ENCODE assay signal across 8 mouse cellular contexts in the genomic region with DNA sequence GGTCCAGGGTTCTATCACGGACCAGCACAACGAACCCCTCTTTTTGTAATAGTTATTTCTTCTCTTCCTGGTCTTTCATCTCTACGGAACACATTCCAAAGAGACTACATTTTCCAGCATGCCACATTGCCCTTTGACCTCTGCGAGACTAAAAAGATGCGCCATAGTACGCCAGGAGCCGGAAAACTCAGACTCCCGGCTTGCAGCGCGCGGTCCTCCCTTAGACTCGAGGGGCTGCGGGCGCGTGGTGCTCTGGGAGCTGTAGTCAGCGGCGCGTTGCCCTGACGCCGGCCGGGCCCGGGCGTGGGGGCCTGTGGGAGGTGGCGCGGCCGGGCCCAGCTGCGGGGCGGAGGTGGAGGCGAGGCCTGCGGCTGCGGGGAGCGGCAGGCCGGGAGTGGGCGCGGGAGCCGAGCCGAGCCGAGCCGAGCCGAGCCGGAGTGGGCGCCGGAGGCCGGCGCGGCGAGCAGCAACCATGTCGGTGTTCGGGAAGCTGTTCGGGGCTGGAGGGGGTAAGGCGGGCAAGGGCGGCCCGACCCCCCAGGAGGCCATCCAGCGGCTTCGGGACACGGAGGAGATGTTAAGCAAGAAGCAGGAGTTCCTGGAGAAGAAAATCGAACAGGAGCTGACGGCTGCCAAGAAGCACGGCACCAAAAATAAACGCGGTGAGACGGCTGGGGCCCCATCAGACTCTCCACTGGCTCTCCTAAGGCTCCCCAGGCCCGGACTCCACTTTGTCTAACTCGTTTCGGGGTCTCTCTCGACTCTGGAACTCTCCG. TPM values are rescaled to one million over a fixed set of nuclear protein-coding genes. Genes with fewer than 3 reads are reported as not detected.
DNase-seq lines count a peak whose midpoint lies in the region; ATAC-seq lines count a peak whose summit lies in the region.

No protein-coding gene starts in this region.

- WGBS in hindbrain, embryonic 14.5 days: under 1% methylated on average over 65 of the region's 67 CpGs

- ATAC-seq in hindbrain, embryonic 14.5 days (ENCODE audit: low FRiP score): peak; percentile 99

- H3K27ac ChIP-seq in hindbrain, embryonic 14.5 days: peak overlapping the region; percentile 76

- H3K36me3 ChIP-seq in hindbrain, embryonic 14.5 days (replicated peaks; ENCODE audit: control insufficient read depth, insufficient read depth): peaks cover 16% of the 10 kb centered on the region; the same call in 1 of the 2 replicates

- no peaks in the 10 kb centered on the region for H3K9me3 ChIP-seq in hindbrain, embryonic 14.5 days (ENCODE audit: control insufficient read depth, low read length)

- peak overlapping the region; percentile 92 for H3K9ac ChIP-seq in hindbrain, embryonic 14.5 days

- DNase-seq in R1 (ENCODE audit: low read depth, low spot score): peak; percentile 98
- DNase-seq in cerebellum, postnatal 25 days: peak; percentile 95 to 98
- DNase-seq in frontal cortex, postnatal 25 days (ENCODE audit: low spot score in 2 of 2): peak; percentile 86 to 96
- DNase-seq in hindbrain, embryonic 14.5 days (ENCODE audit: low spot score): peak; percentile 99
- DNase-seq in layer of hippocampus, postnatal 36 days: peak; percentile 96 to 97
- peak; percentile 100 for DNase-seq in lung, postnatal 36 days
- peak; percentile 99 for DNase-seq in retina, postnatal 1 day
- peak; percentile 91 to 98 for DNase-seq in urinary bladder, adult 18-20 months (ENCODE audit: low spot score in 2 of 2)

- peak overlapping the region; percentile 87 for H3K4me3 ChIP-seq in hindbrain, embryonic 14.5 days (replicated peaks; ENCODE audit: low read length)

- peaks cover 25% of the 10 kb centered on the region for H3K4me1 ChIP-seq in hindbrain, embryonic 14.5 days (replicated peaks; ENCODE audit: control insufficient read depth, insufficient read depth, low read length)

- H3K4me2 ChIP-seq in hindbrain, embryonic 14.5 days (replicated peaks): peak overlapping the region; percentile 95

- no peaks in the 10 kb centered on the region for H3K27me3 ChIP-seq in hindbrain, embryonic 14.5 days (ENCODE audit: control insufficient read depth, insufficient read depth, low read length)

RNA-seq across cellular contexts. Expression of a gene that starts 5.4 kb away (rescaled TPM):
- 23.2 and 23.4 TPM in 2 replicates for polyA plus RNA-seq in hindbrain, embryonic 14.5 days (2014; fragmentation: Nextera tagmentation; extraction: Ambion mirVana)
- total RNA-seq in layer of hippocampus, postnatal 36 days (2021): 100 to 1,000 TPM; 212 to 220 TPM

RNA-seq across cellular contexts. Expression of a gene that starts 43.7 kb away (rescaled TPM):
- polyA plus RNA-seq in hindbrain, embryonic 14.5 days (2014; fragmentation: Nextera tagmentation; extraction: Ambion mirVana): 0.47 and 0.59 TPM in 2 replicates
- not detected for total RNA-seq in layer of hippocampus, postnatal 36 days (2021)

RNA-seq across cellular contexts. Expression of a gene that starts 43.8 kb away (rescaled TPM):
- 2.0 and 2.4 TPM in 2 replicates for polyA plus RNA-seq in hindbrain, embryonic 14.5 days (2014; fragmentation: Nextera tagmentation; extraction: Ambion mirVana)
- total RNA-seq in layer of hippocampus, postnatal 36 days (2021): 10 to 100 TPM in 1 of 2 experiments, 1 to 10 TPM in 1; 9.2 to 10.1 TPM

RNA-seq across cellular contexts. Expression of a gene that starts 53.4 kb away (rescaled TPM):
- polyA plus RNA-seq in hindbrain, embryonic 14.5 days (2014; fragmentation: Nextera tagmentation; extraction: Ambion mirVana): 17.3 and 18.5 TPM in 2 replicates
- total RNA-seq in layer of hippocampus, postnatal 36 days (2021): 10 to 100 TPM in 1 of 2 experiments, 1 to 10 TPM in 1; 10.0 to 10.5 TPM

Comparison
In these comparisons a context has a peak if more than half of its experiments do, and no peak if none do; other contexts are left out.
1. Peak in every context shown above with its lines: DNase-seq, ATAC-seq, H3K4me3 ChIP-seq and H3K27ac ChIP-seq.